Mouse (Mus musculus): ENCODE data around the gene Bri3bp. TPM values are rescaled to one million over a fixed set of nuclear protein-coding genes. Genes with fewer than 3 reads are reported as not detected.

Bri3bp gene
- 36.6 TPM for polyA plus RNA-seq (2014; fragmentation: Illumina TruSeq; extraction: RNeasy Lipid Tissue Mini Kit (QIAGEN cat#74804); ENCODE audit: low read depth, low replicate concordance)

GRCm38 (mm10) chr5:125441234-125442114, at the start of gene Bri3bp:
Gene Bri3bp, plus strand, starts transcription at chr5:125441568.

GRCm38 (mm10) chr5:125433793-125434337, 7.5 kb upstream of the Bri3bp start, which contains the start of gene Dhx37:
Gene Dhx37, minus strand, starts transcription at chr5:125434121.

GRCm38 (mm10) chr5:125475601-125476285, 34.4 kb downstream of the Bri3bp start, which contains the start of gene Aacs:
Gene Aacs, plus strand, starts transcription at chr5:125475814.

Other genes starting within 250 kb of the Bri3bp start
- gene Scarb1, start 100.5 kb upstream of the Bri3bp start, polyA plus RNA-seq (2014; fragmentation: Illumina TruSeq; extraction: RNeasy Lipid Tissue Mini Kit (QIAGEN cat#74804); ENCODE audit: low read depth, low replicate concordance): 28.7 TPM
- gene Gm10382, start 52.2 kb upstream of the Bri3bp start, polyA plus RNA-seq (2014; fragmentation: Illumina TruSeq; extraction: RNeasy Lipid Tissue Mini Kit (QIAGEN cat#74804); ENCODE audit: low read depth, low replicate concordance): 0.39 TPM
- 858 TPM for gene Ubc, start 51.4 kb upstream of the Bri3bp start, polyA plus RNA-seq (2014; fragmentation: Illumina TruSeq; extraction: RNeasy Lipid Tissue Mini Kit (QIAGEN cat#74804); ENCODE audit: low read depth, low replicate concordance)
- gene Dhx37, start 7.4 kb upstream of the Bri3bp start, polyA plus RNA-seq (2014; fragmentation: Illumina TruSeq; extraction: RNeasy Lipid Tissue Mini Kit (QIAGEN cat#74804); ENCODE audit: low read depth, low replicate concordance): 17.4 TPM
- gene Aacs, start 34.2 kb downstream of the Bri3bp start, polyA plus RNA-seq (2014; fragmentation: Illumina TruSeq; extraction: RNeasy Lipid Tissue Mini Kit (QIAGEN cat#74804); ENCODE audit: low read depth, low replicate concordance): 4.1 TPM
- gene Tmem132b, start 90.2 kb downstream of the Bri3bp start, polyA plus RNA-seq (2014; fragmentation: Illumina TruSeq; extraction: RNeasy Lipid Tissue Mini Kit (QIAGEN cat#74804); ENCODE audit: low read depth, low replicate concordance): not detected

Measured in heart, adult 10 weeks (tissue).